Mouse (Mus musculus): ENCODE data around the gene Fbxo21.

The Fbxo21 gene

DNA sequence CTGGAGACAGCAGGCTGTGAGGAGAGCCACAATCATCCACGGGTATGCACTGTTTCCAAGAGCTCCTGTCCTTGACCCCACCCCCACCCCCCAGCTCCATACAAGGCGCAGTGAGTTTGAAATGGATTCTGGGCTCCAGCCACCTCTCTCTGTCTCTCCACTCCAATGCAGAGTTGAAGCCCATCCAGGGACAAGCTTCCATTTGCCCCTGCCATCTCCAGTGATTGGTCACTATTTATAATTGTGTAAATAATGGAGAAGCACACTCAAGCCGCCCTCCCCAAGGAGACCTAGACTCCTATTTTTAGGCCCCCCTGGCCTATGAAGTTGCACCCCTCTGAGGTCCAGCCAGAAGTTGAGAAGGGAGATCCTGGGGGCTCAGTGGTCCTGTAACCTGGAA lies 46.5 kb downstream of the Fbxo21 start:
- DNase-seq (ENCODE audit: low spot score), result no peak

DNA sequence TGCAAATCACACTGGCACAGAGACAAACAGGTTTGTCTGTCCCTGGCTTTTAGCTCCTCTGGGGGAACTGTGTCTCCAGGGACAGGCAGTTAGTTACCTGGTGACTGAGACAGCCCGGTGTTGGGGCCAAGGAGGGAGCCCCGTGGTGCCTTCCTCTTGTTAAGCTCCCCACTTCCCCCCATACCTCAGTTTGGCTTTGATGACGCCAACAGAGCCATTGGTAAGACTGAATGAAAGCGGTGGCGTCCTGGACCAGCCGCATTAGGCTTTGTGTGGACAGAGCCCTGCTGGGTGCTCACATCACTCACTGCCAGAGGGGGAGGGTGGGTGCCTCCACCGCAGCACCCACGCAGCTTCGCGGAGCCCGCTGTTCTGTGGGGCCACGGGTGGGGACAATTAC lies 49.4 kb downstream of the Fbxo21 start:
- no peak for DNase-seq (ENCODE audit: low spot score)

- no peak for DNase-seq (ENCODE audit: low spot score)
These were observed 49.8 kb downstream of the Fbxo21 start for GRCm38 (mm10) chr5:118026343-118026742.

DNA sequence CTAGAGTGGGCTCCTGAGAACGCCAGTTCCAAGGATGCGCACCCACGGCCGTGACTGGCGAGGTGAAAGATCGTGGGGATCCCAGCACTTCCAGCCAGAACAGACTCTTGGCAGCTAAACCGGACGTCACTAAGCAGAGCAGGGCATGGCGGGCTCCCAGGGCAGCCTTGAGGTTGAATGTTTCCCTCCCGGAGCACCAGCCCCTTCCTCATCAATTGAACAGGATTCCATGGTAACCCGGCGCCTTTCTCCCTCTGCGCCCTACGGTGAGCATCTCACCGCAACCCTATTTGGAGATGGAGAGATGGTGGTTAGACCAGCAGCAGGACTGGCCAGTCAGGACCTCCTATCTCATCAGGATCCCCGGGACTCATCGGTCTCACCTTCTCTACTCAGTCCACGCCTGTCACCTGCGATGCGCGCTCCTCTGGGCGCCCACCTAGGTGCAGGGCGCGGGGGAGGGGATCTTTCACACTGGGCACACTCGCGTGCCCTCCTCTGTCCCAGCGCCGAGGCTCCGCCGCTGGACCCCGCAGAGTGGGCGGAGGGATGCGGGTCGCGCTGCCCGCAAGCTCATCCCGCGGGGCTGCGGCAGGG lies 50.7 kb downstream of the Fbxo21 start:
- DNase-seq (ENCODE audit: low spot score), result no peak

DNA sequence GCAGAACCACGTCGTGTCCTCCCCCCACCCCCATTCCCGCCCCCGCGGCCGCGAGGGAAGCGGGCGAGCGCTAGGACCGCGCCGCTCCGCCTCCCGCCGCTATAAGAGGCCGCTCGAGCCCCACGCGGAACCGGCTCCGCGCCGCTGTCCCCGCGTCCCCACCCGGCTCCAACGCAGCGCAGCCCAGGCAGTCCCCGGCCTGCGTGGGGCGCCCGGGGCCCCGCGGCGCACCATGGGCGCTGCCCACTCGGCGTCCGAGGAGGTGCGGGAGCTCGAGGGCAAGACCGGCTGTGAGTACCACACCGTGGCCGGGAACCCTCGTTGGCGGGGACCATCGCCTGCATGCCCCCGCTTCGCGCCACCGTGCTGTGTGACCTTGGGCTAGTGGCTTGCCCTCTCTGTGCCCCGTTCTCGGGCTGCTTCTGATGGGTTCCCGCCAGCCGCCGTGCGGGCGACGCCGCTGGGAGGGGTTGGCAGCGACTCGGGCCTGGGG lies 51.2 kb downstream of the Fbxo21 start, which contains the start of gene Tesc:
Gene Tesc (plus strand): TSS at position 46 of the 493 bp plus-strand sequence.
- no peak for DNase-seq (ENCODE audit: low spot score)

DNA sequence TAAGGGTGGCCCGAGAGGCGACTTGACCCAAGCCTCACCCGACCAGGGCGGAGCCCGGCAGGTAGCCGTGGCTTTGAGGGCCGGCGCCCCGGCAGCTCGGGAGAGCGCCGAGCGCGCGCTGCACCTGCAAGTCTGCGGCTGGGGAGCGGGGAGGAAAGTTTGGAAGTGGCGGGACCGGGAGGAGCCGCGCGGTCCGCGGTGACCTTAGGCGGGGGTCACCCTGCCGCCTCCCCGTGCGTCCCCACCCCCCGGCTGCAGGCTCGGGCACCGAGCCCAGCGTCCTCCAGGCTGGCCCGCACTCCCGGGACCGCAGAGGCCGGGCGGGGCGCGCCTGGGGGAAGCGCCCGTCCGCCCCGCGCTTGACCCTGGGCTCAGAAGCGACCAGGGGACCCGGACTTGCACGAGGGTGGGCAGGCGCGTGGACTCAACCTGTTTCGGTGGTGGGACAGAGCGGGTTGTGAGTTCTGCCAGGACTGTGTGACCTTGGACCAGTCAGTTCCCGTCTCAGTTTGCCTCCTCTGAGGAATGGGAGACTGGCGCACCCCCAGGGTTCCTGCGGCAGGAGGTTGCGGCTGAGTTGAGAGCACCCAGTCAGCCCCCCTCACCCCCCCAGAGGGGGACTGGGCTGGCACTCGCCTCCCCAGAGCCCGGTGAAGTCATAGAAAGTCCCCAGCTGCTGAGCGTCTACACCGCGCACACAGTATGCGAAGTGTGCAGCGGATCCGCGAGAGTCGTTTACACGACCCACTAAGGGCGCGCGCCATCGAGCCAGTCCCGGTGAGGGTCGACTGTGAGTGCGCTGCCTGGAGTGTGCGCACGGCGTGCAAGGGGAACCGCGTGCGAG lies 51.9 kb downstream of the Fbxo21 start:
- DNase-seq (ENCODE audit: low spot score), result no peak

DNA sequence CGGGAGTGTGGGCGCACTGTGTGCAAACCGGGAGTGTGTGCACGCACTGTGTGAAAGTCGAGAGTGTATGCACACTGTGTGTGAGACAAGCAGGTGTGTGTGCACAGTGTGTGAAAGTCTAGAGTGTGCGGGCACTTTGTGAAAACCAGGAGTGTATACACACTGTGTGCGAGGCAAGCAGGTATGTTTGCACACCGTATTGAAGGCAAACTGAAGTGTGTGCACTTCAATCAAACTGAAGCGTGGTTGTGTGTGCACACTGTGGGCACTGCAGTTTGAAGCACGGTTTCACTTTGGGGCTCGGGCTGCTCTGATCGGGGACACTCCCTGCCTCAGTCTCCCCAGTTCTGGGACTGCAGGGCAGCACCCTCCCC lies 52.5 kb downstream of the Fbxo21 start:
- DNase-seq (ENCODE audit: low spot score), result no peak

- no peak for DNase-seq (ENCODE audit: low spot score)
These were observed 52.9 kb downstream of the Fbxo21 start for GRCm38 (mm10) chr5:118029420-118029819.

DNA sequence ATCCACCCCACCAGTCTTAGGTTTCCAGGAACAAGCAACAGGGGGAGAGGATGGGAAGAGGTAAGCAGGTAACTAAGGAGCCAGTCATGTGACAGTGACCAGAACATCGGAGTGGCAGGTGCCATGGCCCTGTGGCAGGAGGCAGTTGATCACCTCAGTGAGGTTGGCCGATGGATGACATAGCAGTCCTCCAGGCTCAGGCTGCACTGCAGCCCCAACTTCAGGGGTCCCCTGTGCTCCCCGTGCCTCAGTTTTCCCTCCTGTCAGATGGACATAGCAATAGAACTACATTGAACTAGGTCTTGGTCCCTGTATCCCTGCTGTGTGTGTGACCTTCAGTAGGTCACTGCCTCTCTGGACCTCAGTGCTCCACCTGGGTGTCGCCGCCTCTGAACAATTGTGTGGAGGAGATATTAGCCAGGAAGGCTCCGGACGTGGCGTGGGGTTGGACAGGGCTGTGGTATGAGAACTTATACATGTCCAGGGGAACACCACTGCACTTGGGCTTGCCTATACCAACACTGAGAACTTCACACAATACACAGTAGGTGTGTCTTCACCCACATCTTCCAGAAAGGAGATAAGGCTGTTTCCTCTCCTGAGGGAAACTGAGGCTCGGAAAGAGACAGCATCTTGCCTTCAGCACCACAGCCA lies 53.6 kb downstream of the Fbxo21 start:
- DNase-seq (ENCODE audit: low spot score), result no peak

DNA sequence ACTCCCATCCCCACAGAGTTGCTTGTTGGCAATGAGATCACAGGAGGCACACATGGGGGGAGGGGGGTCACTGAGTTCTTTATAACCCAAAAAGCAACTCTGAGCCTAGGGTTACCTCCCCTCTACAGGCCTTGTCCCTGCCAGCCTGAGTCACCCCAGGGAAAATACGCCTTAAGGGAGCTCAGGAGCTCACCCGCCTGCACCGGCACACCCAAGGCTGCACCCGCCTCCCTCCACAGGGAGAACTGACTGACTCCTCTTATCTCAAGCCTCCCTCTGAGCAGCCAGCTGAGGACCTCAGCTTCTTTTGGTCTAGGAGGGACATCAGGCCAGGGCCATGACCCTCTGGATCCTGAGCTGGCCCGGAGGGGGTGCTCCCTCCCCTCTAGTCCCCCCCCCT lies 54.5 kb downstream of the Fbxo21 start:
- DNase-seq (ENCODE audit: low spot score), result no peak

DNA sequence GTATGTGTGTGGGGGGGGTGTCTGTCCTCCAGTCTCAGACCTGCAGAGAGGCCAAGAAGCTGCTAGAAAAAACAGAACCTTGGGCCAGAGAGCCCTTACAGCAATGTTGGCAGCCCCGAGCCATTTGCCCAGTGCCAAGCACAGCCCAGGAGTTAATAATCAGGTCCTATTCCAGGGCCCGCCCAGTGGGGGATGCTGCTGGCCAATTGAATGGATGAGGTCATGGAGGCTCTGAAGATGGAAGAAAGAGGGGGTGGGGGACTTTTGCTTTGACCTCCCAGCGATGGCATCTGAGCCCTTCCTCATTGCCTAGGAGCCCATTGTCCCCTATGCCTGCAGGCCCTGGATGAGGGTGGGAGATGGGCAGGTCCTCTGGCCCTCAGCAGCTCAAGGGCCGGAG lies 55.0 kb downstream of the Fbxo21 start:
- no peak for DNase-seq (ENCODE audit: low spot score)

GRCm38 (mm10) chr5:118033328-118033727 lies 56.8 kb downstream of the Fbxo21 start:
- no peak for DNase-seq (ENCODE audit: low spot score)

GRCm38 (mm10) chr5:118033740-118034139 lies 57.2 kb downstream of the Fbxo21 start:
- no peak for DNase-seq (ENCODE audit: low spot score)

DNA sequence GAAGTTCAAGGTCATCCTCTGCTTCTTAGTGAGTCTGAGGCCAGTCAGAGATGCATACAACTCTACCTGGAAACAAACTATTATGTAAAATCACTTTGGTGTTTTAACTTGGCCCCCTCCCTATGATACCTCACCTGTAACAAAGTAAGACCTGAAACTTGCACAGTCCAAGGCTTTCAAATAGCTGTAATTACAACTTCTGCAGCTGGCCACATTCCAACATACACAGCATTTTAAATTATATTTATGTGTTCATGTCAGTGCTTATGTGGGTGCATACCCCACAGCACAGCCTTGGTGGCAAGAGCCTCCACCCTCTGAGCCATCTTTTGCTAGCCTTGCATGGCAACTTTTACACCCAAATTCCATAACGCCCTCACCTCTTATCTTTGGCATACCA lies 58.1 kb downstream of the Fbxo21 start:
- no peak for DNase-seq (ENCODE audit: low spot score)

DNA sequence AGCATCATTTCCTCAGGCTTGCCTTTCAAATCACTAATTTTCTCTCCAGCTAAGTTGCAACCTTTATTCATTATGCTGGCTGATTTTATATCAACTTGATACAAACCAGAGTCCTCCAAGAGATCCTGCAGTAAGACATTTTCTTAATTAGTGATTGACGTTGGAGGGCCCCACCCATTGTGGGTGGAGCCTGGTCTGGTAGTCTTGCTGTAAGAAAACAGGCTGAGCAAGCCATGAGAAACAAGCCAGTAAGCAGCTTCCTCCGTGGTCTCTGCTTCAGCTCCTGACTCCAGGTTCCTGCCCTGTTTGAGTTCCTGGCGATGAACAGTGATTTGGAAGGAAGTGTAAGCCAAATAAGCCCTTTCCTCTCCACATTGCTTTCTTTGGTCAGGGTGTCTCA lies 59.3 kb downstream of the Fbxo21 start:
- DNase-seq (ENCODE audit: low spot score), result no peak

DNA sequence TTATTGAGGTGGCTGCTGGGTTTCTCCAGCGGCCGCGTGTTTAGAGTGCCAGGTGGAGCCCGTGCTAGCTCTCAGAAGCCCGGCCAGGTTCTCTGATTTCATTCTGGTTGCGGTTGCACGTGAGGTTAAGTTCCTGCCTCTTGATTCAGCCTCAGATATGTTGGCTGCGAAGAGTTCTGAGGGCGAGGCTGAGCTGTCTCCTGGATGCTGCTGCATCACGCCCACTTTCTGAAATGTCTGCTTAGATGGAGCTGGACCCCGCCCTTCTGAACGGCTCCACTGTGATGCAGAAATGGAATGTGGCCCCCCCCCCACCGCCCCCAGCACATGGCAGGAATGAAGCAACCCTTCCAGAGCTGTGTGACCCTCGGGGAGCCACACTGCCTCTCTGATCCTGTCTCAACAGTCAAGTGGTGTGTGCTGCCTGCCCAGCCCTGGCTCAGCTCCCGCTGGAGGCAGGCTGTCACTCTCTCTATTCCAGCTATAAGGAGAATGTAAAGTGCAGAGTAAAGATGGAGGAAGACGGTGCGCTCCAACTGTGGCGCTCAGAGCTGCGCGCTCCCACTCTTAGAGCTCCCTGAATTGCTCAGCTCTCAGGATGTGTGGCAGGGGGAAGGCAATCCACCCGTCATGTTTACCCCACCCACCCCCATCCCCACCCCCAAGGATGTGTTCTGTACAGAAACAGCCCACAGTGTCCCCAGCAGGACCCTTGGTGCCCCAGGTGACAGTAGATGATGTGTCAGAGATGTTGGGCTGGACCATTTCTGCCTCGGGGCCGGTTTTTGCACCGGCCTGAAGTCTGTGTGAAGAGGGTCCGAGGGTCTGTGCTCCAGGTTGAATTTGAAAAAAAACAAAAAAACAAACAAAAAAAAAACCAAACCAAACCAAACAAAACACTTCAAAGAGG lies 60.6 kb downstream of the Fbxo21 start:
- no peak for DNase-seq (ENCODE audit: low spot score)

GRCm38 (mm10) chr5:118037798-118038484 lies 61.4 kb downstream of the Fbxo21 start:
- DNase-seq (ENCODE audit: low spot score), result no peak

DNA sequence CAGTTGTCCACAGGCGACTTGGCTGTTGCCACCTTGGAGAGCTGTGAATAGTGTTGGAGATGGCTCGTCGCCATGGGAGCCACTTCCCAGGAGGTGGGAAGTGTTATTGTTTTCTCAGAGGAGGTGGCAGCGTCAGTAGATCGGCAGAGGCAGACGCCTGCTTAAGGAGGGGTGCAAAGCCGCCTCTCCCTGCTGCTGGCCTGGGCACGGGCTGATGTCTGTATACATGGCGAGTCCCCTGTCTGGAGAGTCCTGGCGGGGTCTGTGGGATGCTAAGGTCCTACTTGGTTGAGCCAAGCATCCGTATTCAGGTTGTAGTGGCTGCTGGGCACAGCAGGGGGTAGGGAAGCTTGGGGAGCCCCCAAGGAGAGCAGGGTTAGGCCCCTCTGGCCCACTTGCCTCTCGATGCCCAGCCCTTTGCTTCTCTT lies 62.7 kb downstream of the Fbxo21 start:
- DNase-seq (ENCODE audit: low spot score), result no peak

- no peak for DNase-seq (ENCODE audit: low spot score)
These were observed 66.1 kb downstream of the Fbxo21 start for GRCm38 (mm10) chr5:118042599-118042998.

DNA sequence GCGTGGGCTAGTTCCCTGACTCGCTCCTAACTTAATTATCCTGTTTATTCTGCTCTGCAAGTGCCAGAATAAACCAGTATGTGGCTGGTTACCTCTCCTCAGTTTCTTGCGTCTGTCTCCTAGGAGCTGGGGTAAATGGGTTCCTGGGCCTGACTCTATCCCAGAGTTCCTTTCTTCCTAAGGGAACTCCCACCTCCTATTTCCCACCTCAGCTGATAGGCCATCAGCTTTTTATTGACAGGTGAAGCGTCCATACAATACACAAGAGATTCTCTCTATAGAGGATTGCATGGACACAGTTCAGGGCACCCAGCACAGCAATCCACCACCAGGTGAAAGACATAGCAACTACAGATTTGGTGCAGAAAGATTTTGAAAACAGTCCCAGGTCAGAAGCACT lies 67.2 kb downstream of the Fbxo21 start:
- DNase-seq (ENCODE audit: low spot score), result no peak

- DNase-seq (ENCODE audit: low spot score), result no peak
These were observed 68.4 kb downstream of the Fbxo21 start for GRCm38 (mm10) chr5:118044907-118045306.
